Mouse (Mus musculus): ENCODE data around the gene Hdgfl3. TPM values are rescaled to one million over a fixed set of nuclear protein-coding genes. Genes with fewer than 3 reads are reported as not detected.

Hdgfl3 gene
- total and polyA plus RNA-seq, 3 experiments = 0.04 TPM; not detected in 2

GRCm38 (mm10) chr7:81973339-81973738, 39.1 kb upstream of the Hdgfl3 start:
- Histone ChIP-seq H3K27me3 (replicated peaks) (peaks cover 4% of the 10 kb centered on the region), H3K36me3 (replicated peaks in 1 of 2; ENCODE audit: control insufficient read depth in 1 of 2, insufficient read depth in 1 of 2, low read length in 1 of 2) (no peaks in the 10 kb centered on the region), H3K9me3 (replicated peaks; ENCODE audit: low read length) (no peaks in the 10 kb centered on the region), H3K4me2 (ENCODE audit: insufficient read depth, low read depth, poor library complexity, severe bottlenecking) (no peak overlapping the region), H3K4me3 (replicated peaks in 1 of 3; ENCODE audit: low read depth in 2 of 3, low read length in 2 of 3, poor library complexity in 1 of 3) (no peak overlapping the region), H3K27ac (ENCODE audit: insufficient read depth, low read depth) (no peak overlapping the region), H3K4me1 (ENCODE audit: control insufficient read depth in 1 of 2, insufficient read depth in 2 of 2) (no peaks in the 10 kb centered on the region), H3K9ac (ENCODE audit: insufficient read depth, low read depth) (no peak overlapping the region), H3K79me2 (replicated peaks; ENCODE audit: control insufficient read depth, extremely low read depth, insufficient read depth, poor library complexity, severe bottlenecking) (no peaks in the 10 kb centered on the region)
- TF ChIP-seq MAFK (IDR thresholded peaks at IDR 0.05; ENCODE audit: insufficient replicate concordance, low read length) (no peak), MEF2A (IDR thresholded peaks at IDR 0.05; ENCODE audit: borderline replicate concordance, low read depth, low read length) (no peak), MAX (IDR thresholded peaks at IDR 0.05; ENCODE audit: low read length) (no peak), NELFE (IDR thresholded peaks at IDR 0.05; ENCODE audit: low read depth, low read length) (no peak), CHD1 (IDR thresholded peaks at IDR 0.05; ENCODE audit: low read depth, low read length) (no peak), POLR2A (IDR thresholded peaks at IDR 0.05; ENCODE audit: low read depth, low read length) (no peak), NRF1 (IDR thresholded peaks at IDR 0.05; ENCODE audit: low read depth, low read length) (no peak), JUND (conservative IDR thresholded peaks at IDR 0.05; ENCODE audit: low read depth, low read length) (no peak), E2F4 (IDR thresholded peaks at IDR 0.05; ENCODE audit: insufficient replicate concordance, low read depth, low read length) (no peak), ZNF384 (IDR thresholded peaks at IDR 0.05; ENCODE audit: low read depth, low read length) (no peak), ELF1 (IDR thresholded peaks at IDR 0.05; ENCODE audit: low read depth, low read length) (no peak)
- dilution Hi-C loops (cut with MboI; ENCODE audit: extremely low pct_ligation_motif_present, extremely low pct_unique_long_range_greater_than_20kb, low sequenced_read_pairs) = no loop called here
- in situ Hi-C loops (cut with MboI; ENCODE audit: low pct_ligation_motif_present, low pct_unique_long_range_greater_than_20kb, low sequenced_read_pairs) = loop anchor here (25.0 kb wide), 1 partner anchor 139 kb away; no protein-coding TSS in a partner anchor
- no peak for DNase-seq (ENCODE audit: extremely low read depth)

GRCm38 (mm10) chr7:81968975-81969374, 34.7 kb upstream of the Hdgfl3 start:
- TF ChIP-seq MAZ (IDR thresholded peaks at IDR 0.05; ENCODE audit: low read depth, low read length) (no peak), UBTF (IDR thresholded peaks at IDR 0.05; ENCODE audit: low read depth, low read length) (no peak), TBP (conservative IDR thresholded peaks at IDR 0.05; ENCODE audit: low read depth, low read length) (no peak), ZMIZ1 (IDR thresholded peaks at IDR 0.05; ENCODE audit: low read depth, low read length) (no peak), ZKSCAN1 (IDR thresholded peaks at IDR 0.05; ENCODE audit: borderline replicate concordance, low read depth, low read length) (no peak), PAX5 (IDR thresholded peaks at IDR 0.05; ENCODE audit: low read length) (no peak), MAFK (IDR thresholded peaks at IDR 0.05; ENCODE audit: insufficient replicate concordance, low read length) (no peak), MXI1 (IDR thresholded peaks at IDR 0.05; ENCODE audit: low read depth, low read length) (no peak), SMC3 (IDR thresholded peaks at IDR 0.05; ENCODE audit: low read depth, low read length) (no peak), CHD1 (IDR thresholded peaks at IDR 0.05; ENCODE audit: low read depth, low read length) (no peak), NELFE (IDR thresholded peaks at IDR 0.05; ENCODE audit: low read depth, low read length) (no peak), CHD2 (IDR thresholded peaks at IDR 0.05; ENCODE audit: low read length) (no peak), CTCF (conservative IDR thresholded peaks at IDR 0.05 in 1 of 2, IDR thresholded peaks at IDR 0.05 in 1 of 2; ENCODE audit: low read depth in 2 of 2, low read length in 2 of 2) (no peak), NRF1 (IDR thresholded peaks at IDR 0.05; ENCODE audit: low read depth, low read length) (no peak), IRF4 (IDR thresholded peaks at IDR 0.05; ENCODE audit: low read depth, low read length) (no peak)
- Histone ChIP-seq H3K9me3 (replicated peaks; ENCODE audit: low read length) (no peaks in the 10 kb centered on the region), H3K4me2 (ENCODE audit: insufficient read depth, low read depth, poor library complexity, severe bottlenecking) (no peak overlapping the region), H3K27me3 (replicated peaks) (peaks cover 4% of the 10 kb centered on the region), H3K4me3 (replicated peaks in 1 of 3; ENCODE audit: low read depth in 2 of 3, low read length in 2 of 3, poor library complexity in 1 of 3) (no peak overlapping the region), H3K9ac (ENCODE audit: insufficient read depth, low read depth) (no peak overlapping the region), H3K4me1 (ENCODE audit: control insufficient read depth in 1 of 2, insufficient read depth in 2 of 2) (no peaks in the 10 kb centered on the region), H3K27ac (ENCODE audit: insufficient read depth, low read depth) (no peak overlapping the region), H3K36me3 (replicated peaks in 1 of 2; ENCODE audit: control insufficient read depth in 1 of 2, insufficient read depth in 1 of 2, low read length in 1 of 2) (no peaks in the 10 kb centered on the region), H3K79me2 (replicated peaks; ENCODE audit: control insufficient read depth, extremely low read depth, insufficient read depth, poor library complexity, severe bottlenecking) (no peaks in the 10 kb centered on the region)
- DNase-seq (ENCODE audit: extremely low read depth) = no peak
- in situ Hi-C loops (cut with MboI; ENCODE audit: low pct_ligation_motif_present, low pct_unique_long_range_greater_than_20kb, low sequenced_read_pairs) = loop anchor here (10.0 to 25.0 kb wide), 2 partner anchors 143 to 296 kb away; no protein-coding TSS in a partner anchor
- dilution Hi-C loops (cut with MboI; ENCODE audit: extremely low pct_ligation_motif_present, extremely low pct_unique_long_range_greater_than_20kb, low sequenced_read_pairs) = no loop called here
